In the genomic region with DNA sequence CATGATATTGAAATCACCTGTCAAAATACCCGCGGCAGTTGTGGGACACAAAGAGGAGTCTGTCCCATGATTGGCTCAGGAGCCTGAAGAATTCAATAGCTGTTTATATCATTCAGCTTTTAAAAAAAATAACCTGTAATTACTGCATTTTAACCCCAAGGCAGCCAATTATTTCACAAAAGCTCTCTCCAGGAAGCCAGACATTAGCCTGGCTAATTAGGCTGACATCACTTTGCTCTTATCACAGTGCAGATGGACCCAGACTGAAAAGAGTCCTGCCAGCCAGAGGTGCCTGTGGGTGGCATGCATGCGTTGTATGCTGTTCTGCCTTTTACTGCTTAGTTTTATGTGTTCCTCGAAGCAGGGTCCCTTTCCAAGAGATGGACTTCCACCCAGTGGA, we compare ENCODE assay signal across 10 mouse cellular contexts.
DNase-seq lines count a peak whose midpoint lies in the region; ATAC-seq and TF ChIP-seq lines count a peak whose summit lies in the region.
"Had no signal": no experiment of that assay in that cellular context is flagged by ENCODE, and none has a peak within 500 bp of the region (broad histone marks: within the 10 kb centered on the region; RNA-seq: fewer than 3 reads in every experiment).

No protein-coding gene starts in this region.

- TF ChIP-seq CTCF in lung, embryonic 14.5 days (IDR thresholded peaks at IDR 0.05; ENCODE audit: low read depth) = no peak
- 0 out of 2 replicates have a peak, but pooled peaks have one; percentile 22 for TF ChIP-seq CTCF in intestine, postnatal 0 days (IDR thresholded peaks at IDR 0.05; ENCODE audit: low read depth)
- TF ChIP-seq CTCF in small intestine, adult 2 months (IDR thresholded peaks at IDR 0.05; ENCODE audit: extremely low read depth, insufficient read length, insufficient replicate concordance, low read depth, low read length) = no peak

- 17% methylated on average over 4 of the region's 4 CpGs for WGBS in lung, embryonic 14.5 days
- 5% methylated on average over 4 of the region's 4 CpGs for WGBS in embryonic facial prominence, embryonic 11.5 days
- WGBS in intestine, postnatal 0 days = 22% methylated on average over 4 of the region's 4 CpGs
- 28% methylated on average over 4 of the region's 4 CpGs for WGBS in small intestine, adult 2 months

- no peak for DNase-seq in lung, embryonic 14.5 days
- DNase-seq in lung, postnatal 10 days = no peak
- peak; percentile 67 for DNase-seq in embryonic facial prominence, embryonic 11.5 days (ENCODE audit: low spot score)
- no peak for DNase-seq in left cerebral cortex, postnatal 25 days (ENCODE audit: low spot score in 2 of 2)
- no peak for DNase-seq in kidney, adult 8-10 months
- no peak for DNase-seq in layer of hippocampus, adult 9-11 months
- DNase-seq: adrenal gland, adult 2 months; kidney, postnatal 14 days had no signal

- H3K4me2 ChIP-seq in lung, embryonic 14.5 days = no peak overlapping the region
- H3K4me2 ChIP-seq in embryonic facial prominence, embryonic 11.5 days (ENCODE audit: low read depth, low read length) = no peak overlapping the region
- H3K4me2 ChIP-seq in intestine, postnatal 0 days (replicated peaks; ENCODE audit: low read depth) = no peak overlapping the region

- H3K4me1 ChIP-seq in lung, embryonic 14.5 days (ENCODE audit: insufficient read depth) = peaks cover 48% of the 10 kb centered on the region
- H3K4me1 ChIP-seq in embryonic facial prominence, embryonic 11.5 days (ENCODE audit: control insufficient read depth, insufficient read depth, low read length) = no peaks in the 10 kb centered on the region; the same call in 1 of the 2 replicates
- H3K4me1 ChIP-seq in intestine, postnatal 0 days (replicated peaks; ENCODE audit: control insufficient read depth, insufficient read depth, low read length) = 0 out of 2 replicates have a peak, but pooled peaks cover 6% of the 10 kb centered on the region
- H3K4me1 ChIP-seq in small intestine, adult 2 months (ENCODE audit: control insufficient read depth, insufficient read depth, insufficient read length, low read length) = peaks cover 3% of the 10 kb centered on the region; the same call in 1 of the 2 replicates

- H3K9me3 ChIP-seq in lung, embryonic 14.5 days (ENCODE audit: low read depth, low read length) = no peaks in the 10 kb centered on the region
- H3K9me3 ChIP-seq in embryonic facial prominence, embryonic 11.5 days (replicated peaks; ENCODE audit: control insufficient read depth, low read length) = no peaks in the 10 kb centered on the region
- no peaks in the 10 kb centered on the region for H3K9me3 ChIP-seq in intestine, postnatal 0 days (ENCODE audit: control insufficient read depth)

- TF ChIP-seq POLR2A in small intestine, adult 2 months (IDR thresholded peaks at IDR 0.05; ENCODE audit: low read depth, low read length) = no peak

- no peaks in the 10 kb centered on the region for H3K27me3 ChIP-seq in lung, embryonic 14.5 days (ENCODE audit: insufficient read depth, low read length)
- no peaks in the 10 kb centered on the region for H3K27me3 ChIP-seq in embryonic facial prominence, embryonic 11.5 days (ENCODE audit: control insufficient read depth, insufficient read depth, low read length)
- no peaks in the 10 kb centered on the region for H3K27me3 ChIP-seq in intestine, postnatal 0 days (replicated peaks; ENCODE audit: control insufficient read depth, insufficient read depth, low read length)
- no peaks in the 10 kb centered on the region for H3K27me3 ChIP-seq in small intestine, adult 2 months (ENCODE audit: control insufficient read depth, insufficient read depth, low read length)

- peak overlapping the region; percentile 66 for H3K27ac ChIP-seq in lung, embryonic 14.5 days (ENCODE audit: low read depth)
- no peak overlapping the region for H3K27ac ChIP-seq in embryonic facial prominence, embryonic 11.5 days (replicated peaks; ENCODE audit: low read depth, low read length)
- no peak overlapping the region for H3K27ac ChIP-seq in intestine, postnatal 0 days (ENCODE audit: low read depth, low read length)
- H3K27ac ChIP-seq in small intestine, adult 2 months (ENCODE audit: insufficient read depth, low read depth, low read length) = peak overlapping the region; percentile 71

- no peak overlapping the region for H3K9ac ChIP-seq in lung, embryonic 14.5 days
- no peak overlapping the region for H3K9ac ChIP-seq in embryonic facial prominence, embryonic 11.5 days (replicated peaks; ENCODE audit: low read length)
- no peak overlapping the region for H3K9ac ChIP-seq in intestine, postnatal 0 days (ENCODE audit: low read depth, low read length)

- intact Hi-C loops in left cerebral cortex, postnatal 25 days (cut with DNase I) = no loop called here

- H3K4me3 ChIP-seq in lung, embryonic 14.5 days (ENCODE audit: low read depth, low read length) = no peak overlapping the region
- H3K4me3 ChIP-seq in embryonic facial prominence, embryonic 11.5 days (ENCODE audit: low read depth, low read length) = no peak overlapping the region
- no peak overlapping the region for H3K4me3 ChIP-seq in intestine, postnatal 0 days (ENCODE audit: low read depth, low read length)
- H3K4me3 ChIP-seq in small intestine, adult 2 months (ENCODE audit: low read depth, low read length) = no peak overlapping the region

- ATAC-seq in lung, embryonic 14.5 days (ENCODE audit: insufficient read depth) = no peak
- peak; percentile 64; the same call in 1 of the 2 replicates for ATAC-seq in embryonic facial prominence, embryonic 11.5 days (replicated peaks; ENCODE audit: insufficient number of reproducible peaks, low FRiP score, low TSS enrichment, low read depth)
- ATAC-seq in intestine, postnatal 0 days = peak; percentile 84

- no peaks in the 10 kb centered on the region for H3K36me3 ChIP-seq in lung, embryonic 14.5 days (ENCODE audit: insufficient read depth)
- H3K36me3 ChIP-seq in embryonic facial prominence, embryonic 11.5 days (replicated peaks; ENCODE audit: control insufficient read depth, insufficient read depth, low read depth, low read length) = no peaks in the 10 kb centered on the region
- no peaks in the 10 kb centered on the region for H3K36me3 ChIP-seq in intestine, postnatal 0 days (ENCODE audit: control insufficient read depth, insufficient read depth)
- H3K36me3 ChIP-seq in small intestine, adult 2 months (ENCODE audit: control insufficient read depth, insufficient read depth, low read length) = no peaks in the 10 kb centered on the region

Comparison
In these comparisons a context has a peak if more than half of its experiments do, and no peak if none do; other contexts are left out.
1. H3K27ac ChIP-seq: peak in lung, embryonic 14.5 days (single experiment) and small intestine, adult 2 months (single experiment); none in embryonic facial prominence, embryonic 11.5 days (single experiment) and intestine, postnatal 0 days (single experiment).